Mouse (Mus musculus): Measurements from ENCODE around the gene Olfr1509.
"Not testable (repeated sequence)": the region's sequence is repeated elsewhere in the genome, so short reads cannot be mapped to it uniquely, and the experiment has no call there.

The Olfr1509 gene

GRCm38 (mm10) chr14:52442690-52443089 is at the start of gene Olfr1509:
TSS of gene Olfr1509 (plus strand) at chr14:52442990.
- DNase-seq, result no peak

- DNase-seq, result no peak
Measured at GRCm38 (mm10) chr14:52397279-52397678, 45.5 kb upstream of the Olfr1509 start, which contains the start of gene Olfr1511. TSS of gene Olfr1511 (minus strand) at chr14:52397379.

GRCm38 (mm10) chr14:52410142-52410919 is 32.5 kb upstream of the Olfr1509 start:
- not testable (repeated sequence) for DNase-seq

- DNase-seq, result no peak
Measured at GRCm38 (mm10) chr14:52414273-52414672, 28.5 kb upstream of the Olfr1509 start, which contains the start of gene Olfr1510. TSS of gene Olfr1510 (minus strand) at chr14:52414373.

GRCm38 (mm10) chr14:52427686-52428085 is 15.1 kb upstream of the Olfr1509 start:
- no peak for DNase-seq

GRCm38 (mm10) chr14:52451138-52451537 is 8.3 kb downstream of the Olfr1509 start:
- DNase-seq, result no peak

- no peak for DNase-seq
Measured at GRCm38 (mm10) chr14:52461928-52462327, 19.1 kb downstream of the Olfr1509 start.

- no peak for DNase-seq
Measured at GRCm38 (mm10) chr14:52465738-52466137, 22.9 kb downstream of the Olfr1509 start.

- DNase-seq, result no peak
Measured at GRCm38 (mm10) chr14:52467395-52467794, 24.6 kb downstream of the Olfr1509 start, which contains the start of gene Olfr1508. TSS of gene Olfr1508 (minus strand) at chr14:52467495.

- no peak for DNase-seq
Measured at GRCm38 (mm10) chr14:52495516-52495915, 52.7 kb downstream of the Olfr1509 start, which contains the start of gene Olfr1507. TSS of gene Olfr1507 (minus strand) at chr14:52495749.
